Mouse (Mus musculus): ENCODE data around the gene Rab44.

DNA sequence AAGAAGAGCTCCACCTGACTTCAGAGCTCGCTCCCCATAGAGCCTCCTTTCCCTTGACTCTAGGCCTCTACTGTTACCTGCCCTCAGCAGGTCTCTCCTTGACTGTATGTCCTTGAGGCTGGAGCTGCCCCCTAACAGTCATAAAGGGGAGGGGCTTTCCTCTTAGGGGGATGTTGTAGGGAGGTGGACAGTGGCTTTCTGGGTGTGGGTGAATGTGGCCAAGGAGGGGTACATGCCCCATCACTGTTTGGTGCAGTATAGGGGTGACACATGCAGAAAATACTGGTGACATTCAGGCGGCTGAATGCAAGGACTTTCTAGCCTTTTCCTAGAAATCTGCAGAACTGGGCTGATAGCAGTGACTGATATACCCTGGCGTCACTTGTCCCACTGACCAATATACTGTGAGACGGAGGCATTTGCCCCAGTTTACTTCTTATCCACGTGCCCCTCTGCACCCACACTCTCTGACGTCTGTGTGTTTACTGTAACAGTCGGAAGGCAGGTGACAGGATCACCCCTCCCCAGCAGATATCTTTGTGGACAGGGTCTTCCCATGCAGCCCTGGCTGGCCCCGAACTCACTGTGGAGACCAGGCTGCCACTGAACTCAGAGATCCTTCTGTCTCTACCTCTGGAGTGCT is 3.2 kb downstream of the Rab44 start:
- TF ChIP-seq CTCF (IDR thresholded peaks at IDR 0.05; ENCODE audit: borderline replicate concordance, insufficient read depth, low read length) (no peak), POLR2A (IDR thresholded peaks at IDR 0.05; ENCODE audit: low read depth, low read length) (no peak)
